Mouse (Mus musculus): Measurements from ENCODE around the gene Il1f6.
A peak's percentile ranks its signal among the peaks of the same experiment; 100 is the strongest.
"Not testable (repeated sequence)": the region's sequence is repeated elsewhere in the genome, so short reads cannot be mapped to it uniquely, and the experiment has no call there.

The Il1f6 gene

GRCm38 (mm10) chr2:24215118-24215517 lies at the start of gene Il1f6:
Il1f6 (plus strand) TSS chr2:24215418.
- DNase-seq = no peak

- peak; percentile 51 for DNase-seq
These were observed 33.4 kb upstream of the Il1f6 start for GRCm38 (mm10) chr2:24181683-24182331.

GRCm38 (mm10) chr2:24182423-24183147 lies 32.6 kb upstream of the Il1f6 start:
- DNase-seq = not testable (repeated sequence)

GRCm38 (mm10) chr2:24184092-24184491 lies 31.1 kb upstream of the Il1f6 start:
- DNase-seq = not testable (repeated sequence)

GRCm38 (mm10) chr2:24186176-24186575 lies 29.0 kb upstream of the Il1f6 start, which contains the start of gene Il1f9:
Il1f9 (plus strand) TSS chr2:24186476.
- peak; percentile 9 for DNase-seq

GRCm38 (mm10) chr2:24187585-24187984 lies 27.6 kb upstream of the Il1f6 start:
- peak; percentile 22 for DNase-seq

GRCm38 (mm10) chr2:24188189-24188588 lies 27.0 kb upstream of the Il1f6 start:
- DNase-seq = peak; percentile 26

- no peak for DNase-seq
These were observed 12.0 kb downstream of the Il1f6 start for GRCm38 (mm10) chr2:24227191-24227590.

GRCm38 (mm10) chr2:24267503-24267902 lies 52.3 kb downstream of the Il1f6 start:
- DNase-seq = no peak

- no peak for DNase-seq
These were observed 58.4 kb downstream of the Il1f6 start for GRCm38 (mm10) chr2:24273619-24274018.

- no peak for DNase-seq
These were observed 59.9 kb downstream of the Il1f6 start for GRCm38 (mm10) chr2:24275146-24275545.
